In genomic region chr17:31385671-31386665, GRCm38 (mm10) we compare ENCODE assay signal across 8 mouse cellular contexts. TPM values are rescaled to one million over a fixed set of nuclear protein-coding genes. Genes with fewer than 3 reads are reported as not detected.
A peak's percentile ranks its signal among the peaks of the same experiment; 100 is the strongest.
DNase-seq lines count a peak whose midpoint lies in the region; ATAC-seq and TF ChIP-seq lines count a peak whose summit lies in the region.

Gene Pde9a, plus strand, starts transcription at chr17:31386210.

- TF ChIP-seq CTCF in MEL (IDR thresholded peaks at IDR 0.05 in 2 of 3, conservative IDR thresholded peaks at IDR 0.05 in 1 of 3; ENCODE audit: control insufficient read depth in 1 of 3, insufficient read depth in 1 of 3, low read depth in 2 of 3, low read length in 3 of 3, poor library complexity in 1 of 3, severe bottlenecking in 1 of 3), result no peak
- no peak for TF ChIP-seq CTCF in lung, adult 2 months (IDR thresholded peaks at IDR 0.05; ENCODE audit: insufficient read depth, low read length)

- peak; percentile 62 for DNase-seq in MEL (ENCODE audit: low read depth, low spot score)
- DNase-seq in cerebellum, adult 9-10 months, result peak; percentile 63
- DNase-seq in frontal cortex, adult 2 months (ENCODE audit: extremely low spot score in 1 of 2, low spot score in 1 of 2), result peak in 1 of 2 experiments; percentile 56
- DNase-seq in layer of hippocampus, adult 8-10 months (ENCODE audit: low spot score in 2 of 2), result peak in 1 of 2 experiments; percentile 48
- DNase-seq in lung, adult 2 months, result peak; percentile 54
- DNase-seq in ovary, postnatal 10 days (ENCODE audit: low spot score), result peak; percentile 14
- DNase-seq in thymus, postnatal 4 days, result peak; percentile 75

- no peak for TF ChIP-seq EP300 in MEL (IDR thresholded peaks at IDR 0.05; ENCODE audit: low read depth in 1 of 2, low read length in 2 of 2)

- peaks cover 3% of the 10 kb centered on the region in 2 experiments; a peak in 2 of 4 replicates for H3K27me3 ChIP-seq in MEL (ENCODE audit: control insufficient read depth in 1 of 2, insufficient read depth in 2 of 2, low read length in 2 of 2)

- no peaks in the 10 kb centered on the region for H3K79me2 ChIP-seq in MEL (ENCODE audit: control insufficient read depth, insufficient read depth, low read length, poor library complexity)

- H3K27ac ChIP-seq in MEL (ENCODE audit: control insufficient read depth, low read depth, low read length), result no peak within 1 kb of the TSS

- peaks cover 0 to 3% of the 10 kb centered on the region in 2 experiments; a peak in 2 of 4 replicates for H3K36me3 ChIP-seq in MEL (ENCODE audit: control insufficient read depth in 1 of 2, insufficient read depth in 2 of 2, low read length in 2 of 2)

- TF ChIP-seq RAD21 in MEL (IDR thresholded peaks at IDR 0.05; ENCODE audit: low read depth, low read length), result no peak

- H3K4me1 ChIP-seq in MEL (ENCODE audit: control insufficient read depth in 1 of 2, insufficient read depth in 2 of 2, low read length in 2 of 2), result peaks cover 0 to 15% of the 10 kb centered on the region in 2 experiments; a peak in 2 of 4 replicates
- peaks cover 18% of the 10 kb centered on the region; the same call in 1 of the 2 replicates for H3K4me1 ChIP-seq in lung, adult 2 months (ENCODE audit: control insufficient read depth, insufficient read depth, low read length)

- ATAC-seq in hematopoietic stem cell, adult 5-6 weeks (replicated peaks in 1 of 2; ENCODE audit: insufficient read depth in 1 of 2, low FRiP score in 2 of 2, low TSS enrichment in 1 of 2, low read depth in 1 of 2, poor library complexity in 2 of 2, severe bottlenecking in 2 of 2), result peak; percentile 18 to 33; a peak in 1 of 4 replicates

- no peaks in the 10 kb centered on the region for H3K9me3 ChIP-seq in MEL (replicated peaks; ENCODE audit: insufficient read depth, low read length)

- peak within 1 kb of the TSS; percentile 64 to 67; a peak in 3 of 4 replicates for H3K4me3 ChIP-seq in MEL (ENCODE audit: control insufficient read depth in 1 of 2, insufficient read depth in 1 of 2, low read depth in 2 of 2, low read length in 2 of 2)
- H3K4me3 ChIP-seq in lung, adult 2 months (replicated peaks; ENCODE audit: extremely low read depth, low read depth, low read length), result peak within 1 kb of the TSS; percentile 78

- no peak for TF ChIP-seq POLR2A in MEL (IDR thresholded peaks at IDR 0.05; ENCODE audit: control insufficient read depth in 1 of 2, insufficient read depth in 1 of 2, low read depth in 1 of 2, low read length in 2 of 2, poor library complexity in 1 of 2)
- 0 out of 2 replicates have a peak, but pooled peaks have one; percentile 9 for TF ChIP-seq POLR2A in lung, adult 2 months (IDR thresholded peaks at IDR 0.05; ENCODE audit: borderline replicate concordance, extremely low read depth, low read depth, low read length)

- H3K9ac ChIP-seq in MEL (ENCODE audit: control insufficient read depth, low read depth, low read length, poor library complexity, severe bottlenecking), result peak within 1 kb of the TSS; percentile 59; the same call in 1 of the 2 replicates

- WGBS in lung, adult 2 months, result 3% methylated on average over 46 of the region's 56 CpGs

TF ChIP-seq in MEL, 35 proteins besides CTCF, POLR2A, EP300 and RAD21:
- TF ChIP-seq SIN3A (IDR thresholded peaks at IDR 0.05; ENCODE audit: low read length) (no peak), TAL1 (IDR thresholded peaks at IDR 0.05; ENCODE audit: low read length) (no peak), CHD2 (IDR thresholded peaks at IDR 0.05; ENCODE audit: low read length) (no peak), RCOR1 (IDR thresholded peaks at IDR 0.05; ENCODE audit: low read depth, low read length) (no peak), E2F4 (IDR thresholded peaks at IDR 0.05; ENCODE audit: borderline replicate concordance, low read depth, low read length) (no peak), MXI1 (IDR thresholded peaks at IDR 0.05; ENCODE audit: low read depth, low read length) (no peak), ZKSCAN1 (IDR thresholded peaks at IDR 0.05; ENCODE audit: low read depth, low read length) (no peak)

RNA-seq across cellular contexts. Expression of gene Pde9a, which starts in this region (rescaled TPM):
- 0.20 TPM in 1 of 2 replicates, not detected in the other for total RNA-seq in MEL (2012; rRNA removed)
- under 1 TPM in 1 of 2 experiments, not detected in 1; 0.56 TPM for polyA plus RNA-seq in MEL (2012; ENCODE audit: insufficient read depth in 1 of 2, insufficient read length in 2 of 2, low read depth in 1 of 2, low replicate concordance in 2 of 2, missing spikeins in 1 of 2)
- 28.6 and 29.6 TPM in 2 replicates for polyA plus RNA-seq in frontal cortex, adult 2 months (2012; rRNA removed)
- 0.38 and 2.6 TPM in 2 replicates for total RNA-seq in hematopoietic stem cell, adult 5-6 weeks (2017)
- total RNA-seq in layer of hippocampus, adult 8-10 months (2022), result 10 to 100 TPM; 22.5 to 35.1 (median 28.4) TPM
- 83.6 and 99.1 TPM in 2 replicates for polyA plus RNA-seq in lung, adult 2 months (2012; rRNA removed)

Comparison
In these comparisons a context has a peak if more than half of its experiments do, and no peak if none do; other contexts are left out.
1. RNA of gene Pde9a (polyA plus RNA-seq): 83.6 to 99.1 TPM in lung, adult 2 months and 28.6 to 29.6 TPM in frontal cortex, adult 2 months; 0.56 TPM in MEL; every median in the first group is over 10 times any median in the second.
2. Peak in DNase-seq, H3K4me3 ChIP-seq and H3K9ac ChIP-seq in MEL; RNA of the gene not detected or under 1 TPM.